Mouse (Mus musculus): ENCODE measurements at regions not wholly inside any gene's neighbourhood (a gene's known extent, or its start where the extent isn't known, plus 50 kb on each side); places are given as distances from the start of the nearest gene placed in this dataset.
"Not testable (repeated sequence)": the region's sequence is repeated elsewhere in the genome, so short reads cannot be mapped to it uniquely, and the experiment has no call there.

DNA sequence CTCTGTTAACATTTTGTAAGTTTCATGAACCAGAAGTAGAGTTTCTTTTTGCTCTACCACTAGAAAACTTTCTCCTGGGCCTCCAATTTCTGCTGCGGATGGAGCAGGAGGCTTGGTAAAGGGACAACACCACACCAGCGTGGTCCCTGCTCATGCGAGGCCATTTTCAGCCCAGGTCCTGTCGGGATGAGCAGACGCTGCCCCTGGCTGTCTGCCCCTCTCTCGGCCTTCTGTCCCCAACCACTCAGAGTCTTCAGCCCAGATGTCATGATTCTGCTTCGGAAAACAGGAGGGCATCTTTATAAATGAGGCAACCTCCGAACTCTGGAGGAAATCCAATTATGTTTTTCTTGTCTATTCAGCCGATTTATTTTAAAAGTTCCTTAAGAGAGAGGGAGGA is 186.6 kb upstream of the Npvf start:
- no peak overlapping the region for H3K27ac ChIP-seq (ENCODE audit: insufficient read depth, low read depth, low read length)
- no peaks in the 10 kb centered on the region for H3K36me3 ChIP-seq (ENCODE audit: control insufficient read depth, insufficient read depth, low read length)
- WGBS = 75% methylated on average over 9 of the region's 9 CpGs
- no peaks in the 10 kb centered on the region for H3K27me3 ChIP-seq (ENCODE audit: control insufficient read depth, insufficient read depth, low read length)
- H3K4me1 ChIP-seq (ENCODE audit: control insufficient read depth, insufficient read depth, insufficient read length, low read length) = no peaks in the 10 kb centered on the region
- no peak overlapping the region for H3K4me3 ChIP-seq (ENCODE audit: low read depth, low read length)
- TF ChIP-seq POLR2A (IDR thresholded peaks at IDR 0.05; ENCODE audit: low read depth, low read length) (no peak), CTCF (IDR thresholded peaks at IDR 0.05; ENCODE audit: extremely low read depth, insufficient read length, insufficient replicate concordance, low read depth, low read length) (no peak)

DNA sequence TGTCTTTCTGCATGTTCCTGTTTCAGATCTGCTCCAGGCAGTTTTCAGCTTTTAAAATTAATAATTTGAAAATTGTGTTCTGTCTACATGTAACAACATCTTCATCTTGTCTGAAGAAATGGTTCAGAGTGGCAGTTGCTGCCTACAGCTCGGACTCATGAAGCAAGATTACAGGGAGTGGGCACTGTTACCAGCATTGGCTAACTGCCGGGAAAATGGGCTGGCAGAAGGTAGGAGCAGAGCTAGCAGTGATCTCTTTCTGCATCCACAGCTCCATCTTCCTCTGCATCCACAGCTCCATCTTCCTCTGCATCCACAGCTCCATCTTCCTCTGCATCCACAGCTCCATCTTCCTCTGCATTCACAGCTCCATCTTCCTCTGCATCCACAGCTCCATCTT is 191.0 kb upstream of the Npvf start:
- not testable (repeated sequence) for H3K4me1 ChIP-seq (ENCODE audit: control insufficient read depth, insufficient read depth, insufficient read length, low read length); H3K27me3 ChIP-seq (ENCODE audit: control insufficient read depth, insufficient read depth, low read length); H3K36me3 ChIP-seq (ENCODE audit: control insufficient read depth, insufficient read depth, low read length); H3K4me3 ChIP-seq (ENCODE audit: low read depth, low read length); H3K27ac ChIP-seq (ENCODE audit: insufficient read depth, low read depth, low read length)
- 73% methylated on average over 2 of the region's 2 CpGs for WGBS

DNA sequence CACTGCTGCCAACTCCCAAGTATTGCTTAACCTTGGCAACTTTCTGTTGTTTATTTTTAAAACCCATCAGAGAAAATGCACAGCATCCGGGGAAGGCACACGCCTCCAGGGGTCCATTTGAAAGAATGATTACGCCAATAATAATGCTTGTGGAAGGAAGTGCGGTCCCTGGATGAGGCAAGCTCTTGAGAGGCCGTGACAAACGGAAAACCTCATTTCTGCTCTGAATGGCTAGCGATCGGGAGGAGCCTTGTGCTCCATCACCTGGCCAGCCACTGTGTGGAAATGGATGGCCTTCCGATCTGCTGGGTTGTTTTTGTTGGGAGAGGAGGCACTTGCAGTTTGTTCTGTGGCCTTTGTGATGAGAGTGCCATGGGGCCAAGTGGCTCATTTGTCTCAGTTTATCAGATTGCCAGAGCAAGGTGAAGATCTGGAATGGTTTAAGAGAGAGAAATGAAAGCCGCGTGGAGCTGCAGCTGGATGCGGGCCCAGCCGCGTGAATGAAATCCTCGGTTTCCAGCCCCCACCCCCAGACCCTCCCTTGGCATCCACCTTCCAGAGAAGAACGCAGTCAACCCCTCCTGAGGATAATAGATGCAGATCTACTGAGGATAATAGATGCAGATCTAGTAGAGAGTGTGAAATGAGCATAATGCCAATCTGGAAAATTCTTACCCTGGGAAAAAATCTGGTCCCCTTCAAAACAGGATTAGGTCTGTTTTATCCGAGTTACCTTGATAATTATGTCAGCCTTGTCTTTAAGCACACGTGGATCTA is 192.7 kb upstream of the Npvf start:
- H3K36me3 ChIP-seq (ENCODE audit: control insufficient read depth, insufficient read depth, low read length) = no peaks in the 10 kb centered on the region
- no peak for TF ChIP-seq POLR2A (IDR thresholded peaks at IDR 0.05; ENCODE audit: low read depth, low read length)
- no peak for TF ChIP-seq CTCF (IDR thresholded peaks at IDR 0.05; ENCODE audit: extremely low read depth, insufficient read length, insufficient replicate concordance, low read depth, low read length)
- WGBS = 69% methylated on average over 18 of the region's 18 CpGs

DNA sequence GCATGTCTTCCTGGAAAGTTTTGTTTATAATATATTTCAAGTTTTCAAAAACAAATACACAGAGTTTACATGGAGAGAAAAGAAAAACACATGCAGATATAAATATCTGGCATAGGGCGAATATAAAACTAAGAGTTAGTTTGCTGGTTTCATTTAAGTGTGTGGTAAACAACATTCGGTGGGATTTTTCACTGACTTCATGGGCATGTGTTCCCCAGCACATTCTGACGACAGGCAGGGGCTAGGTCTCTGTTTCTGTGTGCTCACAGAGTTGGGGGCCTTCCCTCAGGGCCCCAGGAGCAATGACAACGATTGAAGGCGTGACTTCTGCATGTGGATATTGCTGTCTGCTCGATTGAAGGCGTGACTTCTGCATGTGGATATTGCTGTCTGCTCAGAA is 193.3 kb upstream of the Npvf start:
- H3K27ac ChIP-seq (ENCODE audit: insufficient read depth, low read depth, low read length) = no peak overlapping the region
- 69% methylated on average over 7 of the region's 7 CpGs for WGBS
- TF ChIP-seq POLR2A (IDR thresholded peaks at IDR 0.05; ENCODE audit: low read depth, low read length) (no peak), CTCF (IDR thresholded peaks at IDR 0.05; ENCODE audit: extremely low read depth, insufficient read length, insufficient replicate concordance, low read depth, low read length) (no peak)

More for the DNA sequence above, 192.7 kb upstream of the Npvf start:
- Histone ChIP-seq H3K4me3 (ENCODE audit: low read depth, low read length) (no peak overlapping the region), H3K4me1 (ENCODE audit: control insufficient read depth, insufficient read depth, insufficient read length, low read length) (no peaks in the 10 kb centered on the region), H3K27ac (ENCODE audit: insufficient read depth, low read depth, low read length) (no peak overlapping the region), H3K27me3 (ENCODE audit: control insufficient read depth, insufficient read depth, low read length) (no peaks in the 10 kb centered on the region)

DNA sequence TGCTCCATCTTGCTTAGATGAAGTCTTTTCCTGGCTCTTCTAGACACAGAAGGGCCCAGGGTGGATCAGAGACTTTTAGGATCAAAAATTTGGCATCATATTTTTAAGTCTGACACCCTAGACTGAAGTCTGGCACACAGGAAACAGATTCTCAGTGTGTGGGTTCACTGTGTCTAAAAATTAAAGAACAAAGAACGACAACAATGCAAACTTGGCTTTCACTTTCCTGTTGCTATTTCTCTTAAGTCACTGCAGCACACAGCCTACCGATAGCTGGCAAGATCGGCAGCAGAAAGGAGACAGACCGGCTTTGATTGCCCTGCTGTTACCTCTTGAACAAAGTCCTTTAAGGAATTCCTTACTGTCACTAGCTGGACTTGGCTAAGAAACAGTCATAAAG is 204.9 kb upstream of the Npvf start:
- Histone ChIP-seq H3K4me1 (ENCODE audit: control insufficient read depth, insufficient read depth, insufficient read length, low read length) (no peaks in the 10 kb centered on the region), H3K4me3 (ENCODE audit: low read depth, low read length) (no peak overlapping the region), H3K27ac (ENCODE audit: insufficient read depth, low read depth, low read length) (no peak overlapping the region), H3K36me3 (ENCODE audit: control insufficient read depth, insufficient read depth, low read length) (no peaks in the 10 kb centered on the region), H3K27me3 (ENCODE audit: control insufficient read depth, insufficient read depth, low read length) (no peaks in the 10 kb centered on the region)
- no peak for TF ChIP-seq POLR2A (IDR thresholded peaks at IDR 0.05; ENCODE audit: low read depth, low read length)
- WGBS = 26% methylated on average over 4 of the region's 4 CpGs

More for the DNA sequence above, 193.3 kb upstream of the Npvf start:
- no peaks in the 10 kb centered on the region for H3K36me3 ChIP-seq (ENCODE audit: control insufficient read depth, insufficient read depth, low read length)
- no peak overlapping the region for H3K4me3 ChIP-seq (ENCODE audit: low read depth, low read length)
- H3K27me3 ChIP-seq (ENCODE audit: control insufficient read depth, insufficient read depth, low read length) = no peaks in the 10 kb centered on the region
- no peaks in the 10 kb centered on the region for H3K4me1 ChIP-seq (ENCODE audit: control insufficient read depth, insufficient read depth, insufficient read length, low read length)

DNA sequence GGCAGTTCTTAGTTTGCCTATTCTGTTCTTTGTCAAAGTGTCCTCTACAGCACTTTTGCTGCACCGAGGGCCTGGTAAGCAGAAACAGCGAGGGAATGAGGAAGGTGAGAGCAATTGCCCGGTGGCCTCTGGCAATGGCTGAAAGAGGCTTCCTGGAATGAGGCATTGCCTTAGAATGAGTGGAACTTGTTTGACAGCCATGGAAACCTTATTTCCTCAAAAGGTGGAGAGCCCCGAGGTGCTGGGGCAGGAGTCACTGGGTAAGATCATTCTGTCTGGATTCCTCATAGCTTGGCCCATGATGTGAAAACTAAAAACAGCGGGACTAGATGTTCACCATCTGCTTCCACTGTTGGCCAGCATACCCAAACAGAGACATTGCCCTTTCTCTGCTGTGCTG is 223.8 kb upstream of the Npvf start:
- H3K36me3 ChIP-seq (ENCODE audit: control insufficient read depth, insufficient read depth, low read length) = no peaks in the 10 kb centered on the region
- H3K27me3 ChIP-seq (ENCODE audit: control insufficient read depth, insufficient read depth, low read length) = no peaks in the 10 kb centered on the region
- 69% methylated on average over 5 of the region's 5 CpGs for WGBS
- H3K4me3 ChIP-seq (ENCODE audit: low read depth, low read length) = no peak overlapping the region
- TF ChIP-seq CTCF (IDR thresholded peaks at IDR 0.05; ENCODE audit: extremely low read depth, insufficient read length, insufficient replicate concordance, low read depth, low read length) = no peak
- TF ChIP-seq POLR2A (IDR thresholded peaks at IDR 0.05; ENCODE audit: low read depth, low read length) = no peak
- no peak overlapping the region for H3K27ac ChIP-seq (ENCODE audit: insufficient read depth, low read depth, low read length)
- no peaks in the 10 kb centered on the region for H3K4me1 ChIP-seq (ENCODE audit: control insufficient read depth, insufficient read depth, insufficient read length, low read length)

DNA sequence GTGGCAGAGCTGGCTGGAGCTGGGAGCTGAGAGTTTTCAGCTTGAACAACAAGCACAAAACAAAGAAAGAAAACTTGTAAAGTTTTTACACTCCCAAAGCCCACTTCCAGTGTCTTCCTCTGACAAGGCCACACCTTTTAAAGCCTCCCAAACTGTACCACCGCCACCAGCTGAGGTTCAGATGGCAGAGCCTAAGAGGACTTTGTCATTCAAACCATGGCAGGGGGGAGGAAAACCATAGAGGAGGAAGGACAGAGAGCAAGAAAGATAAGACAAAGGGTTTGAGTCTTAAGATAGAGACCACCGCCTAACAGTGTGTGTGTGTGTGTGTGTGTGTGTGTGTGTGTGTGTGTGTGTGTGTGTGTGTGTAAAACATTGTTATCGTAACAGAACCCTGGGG is 228.1 kb upstream of the Npvf start:
- H3K4me3 ChIP-seq (ENCODE audit: low read depth, low read length) = no peak overlapping the region
- no peak overlapping the region for H3K27ac ChIP-seq (ENCODE audit: insufficient read depth, low read depth, low read length)
- no peaks in the 10 kb centered on the region for H3K27me3 ChIP-seq (ENCODE audit: control insufficient read depth, insufficient read depth, low read length)
- TF ChIP-seq CTCF (IDR thresholded peaks at IDR 0.05; ENCODE audit: extremely low read depth, insufficient read length, insufficient replicate concordance, low read depth, low read length) (no peak), POLR2A (IDR thresholded peaks at IDR 0.05; ENCODE audit: low read depth, low read length) (no peak)
- H3K36me3 ChIP-seq (ENCODE audit: control insufficient read depth, insufficient read depth, low read length) = no peaks in the 10 kb centered on the region
- WGBS = 68% methylated on average over 3 of the region's 3 CpGs
- H3K4me1 ChIP-seq (ENCODE audit: control insufficient read depth, insufficient read depth, insufficient read length, low read length) = no peaks in the 10 kb centered on the region

DNA sequence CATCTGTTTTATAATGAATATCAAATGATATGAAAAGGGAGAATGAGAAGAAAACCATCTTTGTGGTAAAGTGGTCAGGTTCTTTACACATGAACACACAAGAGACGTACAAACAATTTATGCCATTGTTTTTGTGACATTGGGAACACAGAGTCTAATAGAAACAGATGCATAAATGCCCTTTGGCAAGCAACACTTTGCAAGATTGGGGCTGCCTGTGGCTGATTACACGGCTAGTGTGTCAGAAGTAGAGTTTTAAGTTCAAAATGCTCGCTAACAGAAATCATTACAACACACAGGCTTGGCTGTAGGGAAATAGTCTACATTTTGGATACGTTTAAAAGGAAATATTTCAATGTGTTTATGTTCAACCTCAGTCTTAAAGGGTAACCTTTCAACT is 228.5 kb upstream of the Npvf start:
- 70% methylated on average over 4 of the region's 4 CpGs for WGBS

More for the DNA sequence above, 228.5 kb upstream of the Npvf start:
- Histone ChIP-seq H3K4me1 (ENCODE audit: control insufficient read depth, insufficient read depth, insufficient read length, low read length) (no peaks in the 10 kb centered on the region), H3K27me3 (ENCODE audit: control insufficient read depth, insufficient read depth, low read length) (no peaks in the 10 kb centered on the region), H3K27ac (ENCODE audit: insufficient read depth, low read depth, low read length) (no peak overlapping the region), H3K4me3 (ENCODE audit: low read depth, low read length) (no peak overlapping the region), H3K36me3 (ENCODE audit: control insufficient read depth, insufficient read depth, low read length) (no peaks in the 10 kb centered on the region)
- no peak for TF ChIP-seq POLR2A (IDR thresholded peaks at IDR 0.05; ENCODE audit: low read depth, low read length)
- TF ChIP-seq CTCF (IDR thresholded peaks at IDR 0.05; ENCODE audit: extremely low read depth, insufficient read length, insufficient replicate concordance, low read depth, low read length) = no peak

Data from small intestine, adult 2 months (tissue).